Mouse (Mus musculus) brain, embryonic 14.5 days (tissue): ENCODE results near the gene Zfp593. TPM values are rescaled to one million over a fixed set of nuclear protein-coding genes. Genes with fewer than 3 reads are reported as not detected.

Experiments used
- DNase-seq: peaks from one replicate; pipeline ENCODE4 v3.0.0-alpha.2; 2011; ENCODE audit warnings: low read depth
- CTCF ChIP-seq: fragments of 200-500 bp; IDR thresholded peaks from 2 replicates; pipeline ENCODE4 v1.5.1; 2012; ENCODE audit warnings: inconsistent platforms, mild to moderate bottlenecking, moderate library complexity, borderline replicate concordance; ENCODE audit not compliant: insufficient read depth, insufficient read length; ENCODE audit errors: extremely low read depth
- POLR2A ChIP-seq: fragments of 200-500 bp; IDR thresholded peaks from 2 replicates; pipeline ENCODE4 v1.6.1; 2012; ENCODE audit warnings: mild to moderate bottlenecking, inconsistent platforms, borderline replicate concordance; ENCODE audit not compliant: poor library complexity, insufficient read depth, insufficient read length, severe bottlenecking; ENCODE audit errors: extremely low read depth
- polyA plus RNA-seq: library from polyadenylated mRNA; depleted of rRNA; stranded (reverse); fragments of >200 nt; gene quantifications from 2 replicates; pipeline ENCODE4 v1.2.3, GENCODE M21; 2012; rRNA removed

The Zfp593 gene
- polyA plus RNA-seq, 1 experiment, result 14.5 TPM

GRCm38 (mm10) chr4:134237582-134238278, 7.7 kb downstream of the Zfp593 start:
- DNase-seq, result no peak
- TF ChIP-seq POLR2A, result no peak
- no peak for TF ChIP-seq CTCF

GRCm38 (mm10) chr4:134234876-134235275, 10.5 kb downstream of the Zfp593 start:
- TF ChIP-seq POLR2A, result no peak
- no peak for TF ChIP-seq CTCF
- no peak for DNase-seq

- no peak for DNase-seq
- no peak for TF ChIP-seq POLR2A
- TF ChIP-seq CTCF, result no peak
Observed at GRCm38 (mm10) chr4:134230431-134230830, 15.0 kb downstream of the Zfp593 start.

- TF ChIP-seq CTCF (peak; percentile 44; the same call in 1 of the 2 replicates), POLR2A (no peak)
- DNase-seq, result peak; percentile 16
Observed at GRCm38 (mm10) chr4:134227194-134227593, 18.2 kb downstream of the Zfp593 start, which contains the start of gene Catsper4. Catsper4 (minus strand) TSS chr4:134227383.

GRCm38 (mm10) chr4:134222793-134223600, 22.4 kb downstream of the Zfp593 start:
- TF ChIP-seq POLR2A (no peak), CTCF (no peak)

GRCm38 (mm10) chr4:134206488-134207053, 38.8 kb downstream of the Zfp593 start:
- TF ChIP-seq POLR2A (no peak), CTCF (no peak)
- DNase-seq, result no peak

More at GRCm38 (mm10) chr4:134222793-134223600, 22.4 kb downstream of the Zfp593 start:
- DNase-seq, result no peak

GRCm38 (mm10) chr4:134203340-134203896, 42.0 kb downstream of the Zfp593 start:
- DNase-seq, result no peak
- no peak for TF ChIP-seq CTCF
- no peak for TF ChIP-seq POLR2A

- TF ChIP-seq POLR2A (no peak), CTCF (no peak)
- no peak for DNase-seq
Observed at GRCm38 (mm10) chr4:134202904-134203303, 42.5 kb downstream of the Zfp593 start, which contains the start of gene Gm7534. Gm7534 (minus strand) TSS chr4:134203004.

GRCm38 (mm10) chr4:134199371-134199770, 46.0 kb downstream of the Zfp593 start:
- DNase-seq, result no peak
- TF ChIP-seq CTCF, result no peak
- TF ChIP-seq POLR2A, result no peak

Other genes with a start within 250 kb of the Zfp593 start
- 47.0 and 56.1 TPM in 2 replicates for gene Dhdds, start 244.7 kb downstream of the Zfp593 start, polyA plus RNA-seq
- gene Lin28a, start 226.8 kb downstream of the Zfp593 start, polyA plus RNA-seq, result 0.34 TPM in 2 replicates
- gene Zfp683, start 191.8 kb downstream of the Zfp593 start, polyA plus RNA-seq, result not detected in 2 replicates
- 2.0 and 2.3 TPM in 2 replicates for gene Crybg2, start 184.8 kb downstream of the Zfp593 start, polyA plus RNA-seq
- gene Cd52, start 150.5 kb downstream of the Zfp593 start, polyA plus RNA-seq, result 2.3 and 2.5 TPM in 2 replicates
- 25.1 and 28.4 TPM in 2 replicates for gene Ubxn11, start 143.0 kb downstream of the Zfp593 start, polyA plus RNA-seq
- 240 and 300 TPM in 2 replicates for gene Sh3bgrl3, start 116.8 kb downstream of the Zfp593 start, polyA plus RNA-seq
- gene Cep85, start 58.5 kb downstream of the Zfp593 start, polyA plus RNA-seq, result 22.0 and 24.7 TPM in 2 replicates
- gene Gm7534, start 42.6 kb downstream of the Zfp593 start, polyA plus RNA-seq, result not detected in 2 replicates
- gene Catsper4, start 18.2 kb downstream of the Zfp593 start, polyA plus RNA-seq, result not detected in 2 replicates
- 0.30 and 0.34 TPM in 2 replicates for gene Cnksr1, start 7.2 kb downstream of the Zfp593 start, polyA plus RNA-seq
- gene E130218I03Rik, start 1.9 kb downstream of the Zfp593 start, polyA plus RNA-seq, result not detected in 2 replicates
- gene Gm30191, start 1.3 kb upstream of the Zfp593 start, polyA plus RNA-seq, result 0.33 and 0.64 TPM in 2 replicates
- gene Grrp1, start 8.5 kb upstream of the Zfp593 start, polyA plus RNA-seq, result 16.5 and 16.6 TPM in 2 replicates
- 18.8 and 20.7 TPM in 2 replicates for gene Pdik1l, start 42.3 kb upstream of the Zfp593 start, polyA plus RNA-seq
- gene Trim63, start 69.5 kb upstream of the Zfp593 start, polyA plus RNA-seq, result 0.13 and 0.33 TPM in 2 replicates
- 0.05 TPM in 1 of 2 replicates, not detected in the other for gene Slc30a2, start 97.6 kb upstream of the Zfp593 start, polyA plus RNA-seq
- gene Extl1, start 138.3 kb upstream of the Zfp593 start, polyA plus RNA-seq, result 0.32 and 0.40 TPM in 2 replicates
- gene Pafah2, start 150.7 kb upstream of the Zfp593 start, polyA plus RNA-seq, result 14.0 and 14.6 TPM in 2 replicates
- gene Stmn1, start 222.7 kb upstream of the Zfp593 start, polyA plus RNA-seq, result 1,070 and 2,202 TPM in 2 replicates